Mouse (Mus musculus) E14TG2a.4 (cell line): Measurements from ENCODE around the gene Kremen2.

Source experiments
- CTCF ChIP-seq: conservative IDR thresholded peaks from 2 replicates; pipeline ENCODE4 v1.5.1; 2014; ENCODE audit warnings: low read length
- NANOG ChIP-seq: IDR thresholded peaks from 2 replicates; pipeline ENCODE4 v1.6.1; 2014; ENCODE audit warnings: borderline replicate concordance, low read length, mixed read lengths

GRCm38 (mm10) chr17:23744076-23744475, 1.6 kb downstream of the Kremen2 start:
- TF ChIP-seq NANOG (no peak), CTCF (no peak)
